Mouse (Mus musculus): ENCODE measurements at regions not wholly inside any gene's neighbourhood (a gene's known extent, or its start where the extent isn't known, plus 50 kb on each side); places are given as distances from the start of the nearest gene placed in this dataset.

GRCm38 (mm10) chr13:3726331-3726781 is 77.8 kb downstream of the Calml3 start:
- no peak for TF ChIP-seq POLR2A (IDR thresholded peaks at IDR 0.05; ENCODE audit: insufficient read depth, low read depth, low read length)
- TF ChIP-seq CTCF (IDR thresholded peaks at IDR 0.05), result no peak

All from heart, adult 2 months (tissue).